9 mouse cellular contexts compared by ENCODE assay signal in genomic region chr9:108785416-108785815, GRCm38 (mm10). TPM values are rescaled to one million over a fixed set of nuclear protein-coding genes. Genes with fewer than 3 reads are reported as not detected.
DNase-seq lines count a peak whose midpoint lies in the region; ATAC-seq lines count a peak whose summit lies in the region.
"Had no signal": no experiment of that assay in that cellular context is flagged by ENCODE, and none has a peak within 500 bp of the region (broad histone marks: within the 10 kb centered on the region; RNA-seq: fewer than 3 reads in every experiment).

No protein-coding gene starts in this region.

- peak overlapping the region; percentile 85 for H3K4me3 ChIP-seq in hindbrain, embryonic 13.5 days
- peak overlapping the region; percentile 90 for H3K4me3 ChIP-seq in midbrain, embryonic 13.5 days (replicated peaks)

- peak overlapping the region; percentile 99; the same call in 1 of the 2 replicates for H3K27ac ChIP-seq in hindbrain, embryonic 13.5 days
- H3K27ac ChIP-seq in midbrain, embryonic 13.5 days, result peak overlapping the region; percentile 27

- H3K36me3 ChIP-seq in hindbrain, embryonic 13.5 days, result no peaks in the 10 kb centered on the region
- H3K36me3 ChIP-seq in midbrain, embryonic 13.5 days, result no peaks in the 10 kb centered on the region; the same call in 1 of the 2 replicates

- H3K4me2 ChIP-seq in hindbrain, embryonic 13.5 days, result peak overlapping the region; percentile 90
- H3K4me2 ChIP-seq in midbrain, embryonic 13.5 days (replicated peaks), result peak overlapping the region; percentile 91

- no peaks in the 10 kb centered on the region for H3K9me3 ChIP-seq in hindbrain, embryonic 13.5 days
- no peaks in the 10 kb centered on the region for H3K9me3 ChIP-seq in midbrain, embryonic 13.5 days

- no peak for ATAC-seq in hindbrain, embryonic 13.5 days (ENCODE audit: low FRiP score)
- no peak for ATAC-seq in midbrain, embryonic 13.5 days

- peaks cover 67% of the 10 kb centered on the region for H3K4me1 ChIP-seq in hindbrain, embryonic 13.5 days (replicated peaks)
- H3K4me1 ChIP-seq in midbrain, embryonic 13.5 days (replicated peaks), result peaks cover 71% of the 10 kb centered on the region

- peak overlapping the region; percentile 99 for H3K9ac ChIP-seq in hindbrain, embryonic 13.5 days
- H3K9ac ChIP-seq in midbrain, embryonic 13.5 days (replicated peaks), result peak overlapping the region; percentile 98

- DNase-seq in heart, adult 11 months, result peak; percentile 84
- DNase-seq in heart, adult 9 months (ENCODE audit: low spot score in 2 of 2), result no peak
- DNase-seq in Muller cell, postnatal 12 days (ENCODE audit: inconsistent ontology term), result peak; percentile 45
- DNase-seq in spleen, postnatal 4 days (ENCODE audit: low spot score in 2 of 2), result no peak
- no peak for DNase-seq in right cerebral cortex, postnatal 10 days (ENCODE audit: low spot score in 2 of 2)
- no peak for DNase-seq in right cerebral cortex, postnatal 25 days

- H3K27me3 ChIP-seq in hindbrain, embryonic 13.5 days, result no peaks in the 10 kb centered on the region
- H3K27me3 ChIP-seq in midbrain, embryonic 13.5 days, result no peaks in the 10 kb centered on the region

RNA-seq across cellular contexts. Expression of gene Ip6k2, which starts 1.8 kb away (rescaled TPM):
- 222 and 228 TPM in 2 replicates for polyA plus RNA-seq in hindbrain, embryonic 13.5 days (2015; fragmentation: Nextera tagmentation; extraction: Ambion mirVana)
- 217 and 238 TPM in 2 replicates for polyA plus RNA-seq in midbrain, embryonic 13.5 days (2015; fragmentation: Nextera tagmentation; extraction: Ambion mirVana)

RNA-seq across cellular contexts. Expression of gene Nckipsd, which starts 22.8 kb away (rescaled TPM):
- polyA plus RNA-seq in hindbrain, embryonic 13.5 days (2015; fragmentation: Nextera tagmentation; extraction: Ambion mirVana), result 25.9 and 30.7 TPM in 2 replicates
- polyA plus RNA-seq in midbrain, embryonic 13.5 days (2015; fragmentation: Nextera tagmentation; extraction: Ambion mirVana), result 20.9 and 29.5 TPM in 2 replicates

RNA-seq across cellular contexts. Expression of gene Celsr3, which starts 40.7 kb away (rescaled TPM):
- 13.8 and 14.3 TPM in 2 replicates for polyA plus RNA-seq in hindbrain, embryonic 13.5 days (2015; fragmentation: Nextera tagmentation; extraction: Ambion mirVana)
- 17.7 and 18.0 TPM in 2 replicates for polyA plus RNA-seq in midbrain, embryonic 13.5 days (2015; fragmentation: Nextera tagmentation; extraction: Ambion mirVana)
- polyA plus RNA-seq: liver, adult 2 months had no signal

Comparison
In these comparisons a context has a peak if more than half of its experiments do, and no peak if none do; other contexts are left out.
1. DNase-seq: peak in heart, adult 11 months (single experiment) and Muller cell, postnatal 12 days (single experiment); none in heart, adult 9 months (0 of 2), spleen, postnatal 4 days (0 of 2), right cerebral cortex, postnatal 10 days (0 of 2) and right cerebral cortex, postnatal 25 days (single experiment).